Mouse (Mus musculus): Measurements from ENCODE around the gene Slc38a3.
A peak's percentile ranks its signal among the peaks of the same experiment; 100 is the strongest.

The Slc38a3 gene

GRCm38 (mm10) chr9:107665308-107665707 is 4.0 kb downstream of the Slc38a3 start:
- DNase-seq, result no peak

GRCm38 (mm10) chr9:107663525-107663924 is 5.8 kb downstream of the Slc38a3 start:
- DNase-seq, result no peak

DNA sequence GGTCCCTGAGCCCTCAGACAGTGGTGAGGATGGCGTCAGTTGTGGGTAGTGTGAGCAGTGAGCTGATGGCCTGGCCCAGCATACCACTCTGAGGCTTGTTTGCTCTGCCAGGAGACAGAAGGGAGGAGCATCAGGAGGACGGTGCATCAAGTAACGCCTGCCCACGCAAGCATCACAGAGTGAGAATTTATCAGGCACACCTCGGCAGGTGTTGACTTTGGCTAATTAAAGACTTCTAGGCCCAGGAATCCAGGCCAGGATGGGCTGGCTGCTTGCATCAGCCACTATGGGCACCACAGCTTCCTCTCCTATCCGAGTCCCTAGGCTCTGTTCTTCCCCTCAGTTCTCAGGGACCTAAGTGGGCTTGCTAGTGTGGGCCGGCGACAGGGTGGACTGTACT is 7.0 kb downstream of the Slc38a3 start:
- no peak for DNase-seq

DNA sequence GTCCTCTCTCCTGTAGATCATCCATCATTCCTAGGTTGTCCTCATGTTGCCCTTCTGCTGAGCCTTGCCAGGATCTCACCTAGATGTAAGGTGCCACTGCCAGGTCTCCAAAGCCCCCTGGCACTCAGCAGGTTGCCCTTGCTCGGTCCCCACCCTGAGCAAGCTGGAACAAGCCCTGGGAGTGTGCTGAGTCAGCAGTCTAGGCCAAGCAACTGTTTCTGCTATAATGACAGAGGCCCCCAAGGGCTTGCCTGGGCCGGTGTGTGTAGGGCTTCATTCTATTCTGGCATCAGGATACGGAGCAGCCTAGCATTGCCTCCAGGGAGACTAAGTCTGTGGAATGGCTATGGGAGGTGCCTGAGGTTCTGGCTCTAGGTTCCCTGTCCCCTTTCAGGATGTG is 8.6 kb downstream of the Slc38a3 start:
- DNase-seq, result no peak

GRCm38 (mm10) chr9:107659961-107660360 is 9.4 kb downstream of the Slc38a3 start:
- no peak for DNase-seq

GRCm38 (mm10) chr9:107659551-107659950 is 9.8 kb downstream of the Slc38a3 start:
- DNase-seq, result no peak

- DNase-seq, result no peak
These were observed 11.2 kb downstream of the Slc38a3 start for GRCm38 (mm10) chr9:107658096-107658495.

- DNase-seq, result no peak
These were observed 12.2 kb downstream of the Slc38a3 start for GRCm38 (mm10) chr9:107657144-107657543.

- DNase-seq, result no peak
These were observed 14.7 kb downstream of the Slc38a3 start for GRCm38 (mm10) chr9:107654585-107654984.

DNA sequence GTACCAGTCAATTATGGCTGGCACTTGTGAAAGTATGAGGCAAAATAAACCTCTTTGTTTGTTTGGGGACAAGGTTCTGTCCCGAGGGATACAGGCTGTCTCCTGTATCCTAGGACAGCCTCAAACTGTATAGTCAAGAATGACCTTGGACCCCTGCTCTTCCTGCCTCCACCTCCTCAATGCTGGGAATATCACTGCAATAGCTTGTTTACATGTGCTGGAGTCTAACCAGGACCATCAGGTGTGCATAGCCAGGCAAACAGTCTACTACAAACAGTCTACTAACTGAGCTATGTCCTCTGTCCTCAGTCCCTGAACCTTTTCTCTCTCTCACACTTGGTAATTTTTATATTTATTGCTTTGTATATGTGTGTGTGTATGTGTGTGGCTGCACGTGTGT is 15.9 kb downstream of the Slc38a3 start:
- no peak for DNase-seq

DNA sequence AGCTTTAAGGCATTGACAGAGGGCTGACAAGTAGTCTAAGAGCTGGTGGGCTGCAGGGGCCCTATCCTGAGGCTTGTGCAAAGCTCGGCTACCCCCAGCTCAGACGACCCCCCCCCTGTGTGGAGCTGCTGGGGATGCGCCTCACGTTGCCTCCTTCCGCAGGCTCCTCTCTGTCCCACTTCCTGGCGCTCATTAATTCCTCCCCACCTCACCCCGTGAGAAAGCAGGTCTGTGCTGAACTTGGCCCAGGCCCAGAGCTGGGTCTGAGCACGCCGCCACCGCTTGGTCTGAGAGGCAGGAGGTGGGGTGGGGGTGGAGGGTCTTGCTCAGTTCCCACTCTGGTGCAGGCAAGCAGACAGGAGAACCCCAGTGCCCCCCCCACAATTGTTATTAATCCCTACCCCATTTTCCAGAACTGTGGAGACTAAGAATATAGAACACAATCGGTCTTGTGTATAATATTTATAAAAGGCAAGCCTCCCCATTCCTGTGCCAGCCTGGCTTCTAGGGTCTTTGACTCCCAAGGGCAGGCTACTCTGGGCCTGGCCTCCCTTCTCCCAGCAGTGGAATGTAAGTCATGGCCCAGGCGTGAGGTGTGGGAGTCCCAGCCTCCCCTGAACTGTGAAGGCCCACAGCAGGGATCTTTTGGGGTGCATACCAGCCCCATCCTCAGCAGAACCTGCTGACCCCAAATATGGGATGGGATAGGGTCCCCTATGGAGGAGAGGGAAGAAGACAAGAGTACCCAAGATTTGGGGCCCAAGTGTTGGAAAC is 18.4 kb downstream of the Slc38a3 start:
- DNase-seq, result no peak

GRCm38 (mm10) chr9:107650225-107650624 is 19.1 kb downstream of the Slc38a3 start:
- DNase-seq, result no peak

GRCm38 (mm10) chr9:107648767-107649166 is 20.6 kb downstream of the Slc38a3 start:
- DNase-seq, result no peak

DNA sequence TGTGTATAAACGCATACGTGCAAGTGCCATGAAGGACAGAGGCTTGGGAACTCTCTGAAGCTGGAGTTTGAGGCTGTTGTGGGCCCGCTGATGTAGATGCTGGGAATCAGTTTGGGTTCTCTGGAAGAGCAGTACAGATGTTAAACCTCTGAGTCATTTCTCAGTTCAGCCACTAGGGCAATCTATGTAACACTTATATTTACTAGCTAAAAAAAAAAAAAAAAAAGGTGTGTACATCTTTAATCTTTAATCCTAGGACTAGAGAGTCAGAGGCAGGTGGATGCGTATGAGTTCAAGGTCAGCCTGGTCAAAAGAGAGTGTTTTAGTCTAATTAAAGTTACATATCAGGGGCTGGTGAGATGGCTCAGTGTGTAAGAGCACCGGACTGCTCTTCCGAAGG is 22.4 kb downstream of the Slc38a3 start:
- no peak for DNase-seq

DNA sequence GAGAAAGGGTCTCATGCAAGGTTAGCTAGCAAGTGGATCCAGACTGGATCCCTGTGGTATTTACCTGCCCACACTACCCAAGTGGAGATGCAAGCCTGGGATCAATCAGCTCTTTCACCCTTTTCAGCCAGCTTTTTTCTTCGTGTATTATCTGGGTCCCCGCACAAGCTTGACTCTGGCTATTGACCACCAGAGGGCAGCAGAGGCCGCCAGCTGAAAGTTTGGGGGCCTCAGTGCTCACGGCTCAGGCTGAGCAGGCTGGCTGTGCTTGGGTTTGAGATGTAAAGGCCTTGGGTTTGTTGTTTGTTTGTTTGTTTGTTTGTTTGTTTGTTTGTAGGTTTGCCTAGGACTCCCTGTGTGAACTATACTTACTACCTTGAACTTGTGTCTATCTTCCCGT is 23.8 kb downstream of the Slc38a3 start:
- DNase-seq, result peak; percentile 55

DNA sequence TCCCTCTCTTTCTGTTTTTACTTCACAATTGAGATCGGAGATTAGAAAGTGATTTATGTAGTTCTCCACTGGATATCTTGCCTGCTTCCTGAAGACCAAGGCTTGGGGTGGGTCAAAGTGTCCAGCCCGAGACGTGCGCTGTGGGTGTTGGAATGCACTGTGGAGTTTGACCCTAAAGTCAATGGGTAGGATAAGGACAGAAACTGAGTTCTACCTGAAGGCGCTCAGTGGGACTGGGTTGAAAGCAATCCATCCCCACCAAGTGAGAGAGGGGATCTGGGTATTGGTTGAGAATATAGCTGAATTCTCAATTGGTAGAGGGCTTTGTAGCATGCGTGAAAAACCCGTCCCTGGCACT is 24.2 kb downstream of the Slc38a3 start:
- DNase-seq, result peak; percentile 67

DNA sequence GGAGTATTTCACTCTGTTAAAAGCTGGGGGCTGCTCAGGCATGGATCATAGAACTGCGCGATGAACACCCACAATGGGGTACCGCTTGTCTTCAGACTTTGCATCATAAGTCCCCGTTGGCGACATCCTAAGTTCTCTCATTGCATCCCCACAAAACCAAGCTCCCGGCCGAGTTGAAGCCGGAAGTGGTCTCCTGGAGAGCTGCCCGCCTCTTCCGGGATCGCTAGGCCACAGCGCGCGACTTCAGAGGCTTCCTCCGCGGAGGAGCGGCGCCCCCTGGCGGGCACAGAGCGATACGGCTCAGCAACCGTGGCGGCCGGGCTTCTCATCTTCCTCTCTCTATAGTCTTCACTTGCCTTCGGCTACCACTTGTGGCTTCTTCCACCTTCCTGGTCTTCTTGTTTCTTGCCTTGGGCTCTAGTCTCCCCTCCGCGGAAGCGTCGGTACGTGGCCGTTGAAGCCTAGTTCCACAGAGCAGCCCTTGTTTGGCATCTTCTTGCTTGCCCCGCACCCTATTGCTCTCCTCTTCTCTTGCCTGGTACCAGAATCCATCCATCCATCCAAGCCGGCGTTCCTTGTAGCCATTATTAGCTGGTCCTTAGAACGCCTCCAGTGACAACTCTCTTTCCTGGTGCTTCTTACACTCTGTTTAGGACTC is 24.7 kb downstream of the Slc38a3 start:
- DNase-seq, result peak; percentile 84

DNA sequence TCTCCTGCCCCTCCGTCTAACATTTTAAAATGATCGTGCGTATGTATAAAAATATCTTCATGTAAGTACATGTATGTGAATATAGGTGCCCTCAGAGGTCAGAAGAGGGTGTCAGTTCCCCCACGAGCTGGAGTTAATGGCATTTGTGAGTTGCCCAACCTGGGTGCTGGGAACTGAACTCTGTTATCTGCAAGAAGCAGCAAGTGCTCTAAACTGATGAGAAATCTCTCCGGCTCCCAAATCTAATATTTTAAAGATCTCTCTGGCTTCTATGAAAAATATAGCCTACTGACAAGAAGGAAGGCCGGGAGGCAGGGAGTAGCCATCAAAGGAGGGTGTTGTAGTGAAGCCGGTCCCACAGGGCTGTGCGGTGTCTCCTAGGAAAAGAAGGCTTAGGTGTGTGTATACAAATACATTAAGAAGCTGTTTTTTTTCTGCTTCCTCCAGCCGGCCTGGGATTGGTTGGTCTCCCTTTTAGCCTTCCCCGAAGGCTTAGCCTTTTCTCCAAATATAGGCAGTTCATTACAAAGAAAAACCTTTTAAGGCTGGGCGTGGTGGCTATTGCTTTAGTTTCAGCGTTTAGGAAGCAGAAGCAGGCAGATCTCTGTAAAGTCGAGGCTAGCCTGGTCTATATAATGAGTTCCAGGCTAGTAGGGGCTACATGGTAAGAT is 25.7 kb downstream of the Slc38a3 start:
- DNase-seq, result no peak

DNA sequence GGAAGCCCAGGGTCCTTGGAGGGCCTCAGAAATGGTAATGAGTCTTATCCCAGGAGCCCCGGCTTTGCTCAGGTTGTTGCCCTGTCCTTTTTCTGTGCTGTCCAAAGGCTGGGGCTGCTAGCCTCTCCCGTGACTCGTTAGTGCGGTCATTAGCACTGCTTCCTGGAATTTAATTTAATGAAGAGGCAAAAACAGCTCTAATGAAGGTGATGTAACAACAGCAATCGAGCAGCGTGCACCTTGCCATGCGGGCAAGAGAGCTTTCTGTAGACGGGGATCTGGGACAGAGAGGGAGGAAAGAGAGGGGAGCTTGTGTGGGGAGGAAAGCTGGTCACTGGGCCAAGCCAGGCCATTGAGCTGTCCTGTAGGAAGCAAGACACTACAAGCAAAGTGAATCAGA is 27.7 kb downstream of the Slc38a3 start:
- DNase-seq, result no peak

DNA sequence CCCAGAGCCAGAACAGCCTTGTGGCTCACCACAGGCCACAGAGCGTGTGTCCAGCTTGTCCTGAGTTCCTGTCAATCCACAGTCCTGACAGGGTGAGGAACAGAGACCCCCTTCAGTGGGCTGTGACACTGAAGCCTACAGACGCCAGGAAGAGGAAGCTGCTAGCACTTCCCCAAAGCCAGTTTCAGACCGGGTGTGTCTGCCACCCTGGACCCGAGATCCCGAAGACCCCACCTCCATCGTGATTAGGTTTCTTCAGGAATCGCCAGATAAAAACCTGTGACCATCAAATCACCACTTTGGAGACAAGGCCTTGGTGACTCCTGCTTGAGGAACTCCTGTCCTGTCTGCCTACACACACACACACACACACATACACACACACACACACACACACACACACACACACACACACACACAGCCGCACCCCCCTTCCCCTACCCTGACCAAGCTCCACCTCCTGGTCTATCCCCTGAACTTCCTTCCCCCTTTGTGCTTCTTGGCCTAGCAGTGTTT is 29.0 kb downstream of the Slc38a3 start:
- no peak for DNase-seq

DNA sequence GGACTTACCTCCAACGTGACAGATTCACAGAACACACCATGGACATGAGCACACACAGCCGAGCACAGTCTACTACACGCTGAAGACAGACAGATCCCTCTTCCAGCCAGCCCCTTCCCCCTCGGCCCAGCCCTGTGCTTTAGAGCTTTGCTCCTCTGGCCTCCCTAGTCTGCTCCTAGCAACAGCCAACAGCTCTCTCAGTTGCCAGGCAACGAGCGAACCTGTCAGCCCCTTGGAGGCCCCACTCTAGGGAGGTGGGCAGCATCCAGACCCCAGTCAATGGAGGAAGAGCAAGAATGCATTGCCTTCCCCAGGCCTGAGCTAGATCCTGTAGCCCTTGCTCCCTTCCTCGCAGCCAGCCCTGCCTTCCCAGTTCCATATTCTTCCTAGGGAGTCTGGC is 32.3 kb downstream of the Slc38a3 start:
- DNase-seq, result no peak

GRCm38 (mm10) chr9:107635279-107636028 is 33.9 kb downstream of the Slc38a3 start, which contains the start of gene Gnai2:
Gnai2 (minus strand) TSS chr9:107635367.
- DNase-seq, result peak; percentile 98
